Mouse (Mus musculus) heart, embryonic 14.5 days (tissue): ENCODE results near the gene Olfr1390. TPM values are rescaled to one million over a fixed set of nuclear protein-coding genes. Genes with fewer than 3 reads are reported as not detected.
"Not testable (repeated sequence)": the region's sequence is repeated elsewhere in the genome, so short reads cannot be mapped to it uniquely, and the experiment has no call there.

Experiments
- ATAC-seq: fragments of 200-750 bp; cut with Nextera tagmentation; 2 replicates; pipeline ENCODE4 v1.8.0; 2017; ENCODE audit warnings: low read depth, moderate TSS enrichment; ENCODE audit not compliant: insufficient number of reproducible peaks, insufficient read depth, low FRiP score
- H3K27ac ChIP-seq, 2 experiments: fragments of 200-500 bp in 1 of 2; fragments of 300-500 bp in 1 of 2; sonication (generic) in 1 of 2; replicated peaks in 1 of 2; 2 replicates each; pipeline ENCODE4 v1.5.1; 2012 to 2014; ENCODE audit warnings: low read depth in 2 of 2, low read length in 2 of 2, control low read depth in 1 of 2, mild to moderate bottlenecking in 1 of 2, mixed read lengths in 1 of 2; ENCODE audit not compliant: control insufficient read depth in 1 of 2, insufficient read depth in 1 of 2
- H3K27me3 ChIP-seq: fragments of 300-500 bp; sonication (generic); 2 replicates; pipeline ENCODE4 v1.6.1; 2014; ENCODE audit warnings: mild to moderate bottlenecking, low read length, control low read depth; ENCODE audit not compliant: control insufficient read depth, insufficient read depth
- H3K36me3 ChIP-seq: fragments of 300-500 bp; sonication (generic); 2 replicates; pipeline ENCODE4 v1.6.1; 2014; ENCODE audit warnings: mild to moderate bottlenecking, control low read depth, low read length, mixed read lengths; ENCODE audit not compliant: control insufficient read depth, insufficient read depth
- H3K4me1 ChIP-seq, 2 experiments: fragments of 200-500 bp in 1 of 2; fragments of 300-500 bp in 1 of 2; sonication (generic) in 1 of 2; 2 replicates each; pipeline ENCODE4 v1.6.1; 2012 to 2014; ENCODE audit warnings: low read length in 2 of 2, control low read depth in 1 of 2, mixed read lengths in 1 of 2; ENCODE audit not compliant: control insufficient read depth in 2 of 2, insufficient read depth in 2 of 2
- H3K4me2 ChIP-seq: fragments of 300-500 bp; sonication (generic); 2 replicates; pipeline ENCODE4 v1.6.1; 2014; ENCODE audit warnings: mild to moderate bottlenecking, low read length
- H3K4me3 ChIP-seq, 2 experiments: fragments of 200-500 bp in 1 of 2; fragments of 300-500 bp in 1 of 2; sonication (generic) in 1 of 2; 2 replicates each; pipeline ENCODE4 v1.5.1; 2012 to 2014; ENCODE audit warnings: low read length in 2 of 2, mild to moderate bottlenecking in 2 of 2, control low read depth in 1 of 2, low read depth in 1 of 2, moderate library complexity in 1 of 2; ENCODE audit not compliant: control insufficient read depth in 1 of 2, insufficient read depth in 1 of 2
- H3K9ac ChIP-seq: fragments of 300-500 bp; sonication (generic); 2 replicates; pipeline ENCODE4 v1.6.1; 2014; ENCODE audit warnings: mild to moderate bottlenecking, low read length
- H3K9me3 ChIP-seq: fragments of 300-500 bp; sonication (generic); 2 replicates; pipeline ENCODE4 v1.6.1; 2016; ENCODE audit warnings: low read length, control low read depth; ENCODE audit not compliant: control insufficient read depth
- WGBS: fragments of 180-500 bp; shearing (Covaris S2); extraction: QIAGEN DNeasy Blood & Tissue Kit; methylation state at CpG from one replicate; pipeline ENCODE4 v1.1.7; 2014; 5-methylcytosine and 5-hydroxymethylcytosine counted together
- polyA plus RNA-seq: library from polyadenylated mRNA; unstranded; fragments of >200 nt; fragmentation: Nextera tagmentation; extraction: Ambion mirVana; gene quantifications from 2 replicates; pipeline ENCODE4 v1.2.1, GENCODE M21; 2014

Olfr1390 gene
- not detected in 2 replicates for polyA plus RNA-seq

DNA sequence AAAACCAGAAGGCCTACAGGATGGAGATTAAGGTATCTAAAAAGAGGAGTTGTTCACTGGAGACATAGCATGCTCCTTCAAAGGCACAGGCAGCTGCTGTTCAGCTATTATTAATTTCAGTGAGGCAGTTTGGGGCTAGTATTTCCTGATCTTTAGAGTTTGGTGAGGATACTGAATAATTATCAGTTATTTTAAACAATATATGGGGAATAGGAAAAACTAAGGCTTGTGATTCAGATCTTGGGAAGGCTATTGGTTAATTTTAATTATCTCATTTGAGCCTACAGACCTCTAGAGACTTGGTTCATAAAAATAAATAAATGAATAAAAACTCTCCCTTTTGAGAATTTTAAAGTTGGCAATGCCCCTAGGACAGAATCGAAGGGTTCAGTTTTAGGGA, at the start of gene Olfr1390:
Gene Olfr1390, plus strand, starts transcription at position 301 of the 400 bp plus-strand sequence.
- no peak within 1 kb of the TSS for H3K27ac ChIP-seq
- no peak within 1 kb of the TSS for H3K9ac ChIP-seq
- no peaks in the 10 kb centered on the region for H3K36me3 ChIP-seq
- H3K4me1 ChIP-seq, result no peaks in the 10 kb centered on the region
- no peaks in the 10 kb centered on the region for H3K9me3 ChIP-seq
- WGBS, result 71% methylated on average over 1 of the region's 1 CpGs
- no peak for ATAC-seq
- no peak within 1 kb of the TSS for H3K4me2 ChIP-seq
- no peaks in the 10 kb centered on the region for H3K27me3 ChIP-seq
- H3K4me3 ChIP-seq, result no peak within 1 kb of the TSS

DNA sequence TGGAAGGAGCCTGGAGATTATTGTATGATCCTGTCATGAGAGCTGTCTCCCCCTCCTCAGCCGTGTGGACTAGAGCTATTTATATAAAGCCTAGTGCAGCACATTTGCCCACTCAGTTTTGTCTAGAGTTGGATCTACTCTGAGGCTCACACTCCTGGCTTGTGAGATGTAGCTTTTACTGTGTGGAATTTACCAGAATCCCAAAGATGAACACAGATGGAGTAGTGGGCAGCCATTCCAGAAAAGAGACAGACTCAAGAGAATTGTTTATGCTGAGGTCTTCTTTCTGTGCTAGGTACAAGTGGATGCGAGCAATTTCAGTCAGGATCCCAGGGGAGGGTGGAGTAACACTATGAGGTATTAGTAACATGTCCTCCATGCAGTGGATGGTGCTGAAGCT, 47.7 kb upstream of the Olfr1390 start:
- 61% methylated on average over 2 of the region's 2 CpGs for WGBS
- no peaks in the 10 kb centered on the region for H3K4me1 ChIP-seq
- no peak for ATAC-seq
- no peak overlapping the region for H3K27ac ChIP-seq
- H3K4me3 ChIP-seq, result no peak overlapping the region
- H3K36me3 ChIP-seq, result no peaks in the 10 kb centered on the region
- H3K9me3 ChIP-seq, result no peaks in the 10 kb centered on the region
- no peak overlapping the region for H3K9ac ChIP-seq
- H3K4me2 ChIP-seq, result no peak overlapping the region
- H3K27me3 ChIP-seq, result no peaks in the 10 kb centered on the region

DNA sequence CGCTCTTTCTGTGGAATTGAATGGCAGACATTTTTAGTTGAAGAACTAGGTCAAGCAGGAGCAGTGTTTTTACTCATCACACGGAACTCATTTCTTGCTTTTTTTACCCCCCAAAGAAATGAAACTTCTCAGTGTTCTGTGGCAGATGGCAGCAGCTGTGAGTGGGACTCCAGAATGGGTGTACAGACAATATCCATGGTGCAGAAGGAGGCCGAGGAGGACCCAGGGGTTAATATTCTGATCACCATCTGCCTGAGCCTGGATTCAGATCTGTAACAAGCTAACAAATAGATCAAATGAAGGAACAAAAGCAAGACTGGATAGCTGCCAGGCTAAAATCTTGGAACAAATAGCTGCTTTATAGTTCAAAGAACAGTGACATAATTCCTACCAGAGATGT, 42.2 kb upstream of the Olfr1390 start:
- Histone ChIP-seq H3K4me1 (no peaks in the 10 kb centered on the region), H3K36me3 (no peaks in the 10 kb centered on the region), H3K27ac (no peak overlapping the region), H3K27me3 (no peaks in the 10 kb centered on the region), H3K9ac (no peak overlapping the region), H3K4me3 (no peak overlapping the region), H3K4me2 (no peak overlapping the region), H3K9me3 (no peaks in the 10 kb centered on the region)
- 70% methylated on average over 3 of the region's 3 CpGs for WGBS
- ATAC-seq, result no peak

DNA sequence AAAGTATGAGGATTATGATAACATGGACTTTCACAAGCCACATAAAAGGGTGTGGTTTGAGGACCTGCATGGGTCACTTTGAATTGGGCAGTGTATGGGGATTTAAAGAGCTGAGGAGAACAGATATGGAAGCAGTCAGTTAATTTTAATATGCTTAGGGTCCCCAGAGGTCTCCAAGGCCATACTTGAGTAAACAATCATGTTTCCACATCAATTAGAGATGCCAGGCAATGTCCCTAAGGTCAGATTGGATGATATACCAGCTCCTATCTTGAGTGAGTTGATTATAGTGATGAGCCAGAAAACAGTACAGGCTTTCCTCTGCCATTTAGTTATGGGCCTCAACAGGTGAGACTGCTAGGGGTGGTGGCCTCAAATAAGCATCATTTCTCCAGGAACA, 30.5 kb upstream of the Olfr1390 start, which contains the start of gene Olfr10:
Gene Olfr10, plus strand, starts transcription at position 301 of the 400 bp plus-strand sequence.
- H3K4me1 ChIP-seq, result no peaks in the 10 kb centered on the region
- ATAC-seq, result no peak
- no peak within 1 kb of the TSS for H3K9ac ChIP-seq

DNA sequence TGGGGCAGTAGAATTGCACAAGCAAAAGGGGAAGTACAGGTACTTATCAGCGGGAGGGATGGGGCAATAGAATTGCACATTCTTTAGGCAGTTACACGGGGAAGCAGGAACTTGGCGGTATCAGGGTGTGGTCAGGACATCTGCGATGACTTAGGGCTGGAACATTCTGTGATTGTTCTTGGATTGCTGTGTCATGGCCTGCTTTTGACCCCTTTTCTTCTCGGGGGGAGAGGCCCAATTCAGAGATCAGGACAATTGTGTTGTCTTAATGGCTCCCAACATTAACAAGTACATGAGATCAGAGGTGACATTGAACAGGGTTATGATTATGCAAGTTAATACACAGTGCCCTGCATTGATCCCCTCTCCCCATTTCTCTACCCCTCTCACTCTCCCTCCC, 26.4 kb upstream of the Olfr1390 start:
- H3K36me3 ChIP-seq, H3K27me3 ChIP-seq, H3K27ac ChIP-seq, H3K4me3 ChIP-seq, H3K9me3 ChIP-seq, H3K9ac ChIP-seq, H3K4me1 ChIP-seq, H3K4me2 ChIP-seq, ATAC-seq: not testable (repeated sequence)
- 73% methylated on average over 5 of the region's 5 CpGs for WGBS

More for the DNA sequence above, 30.5 kb upstream of the Olfr1390 start, which contains the start of gene Olfr10:
- Histone ChIP-seq H3K36me3 (no peaks in the 10 kb centered on the region), H3K27me3 (no peaks in the 10 kb centered on the region), H3K4me3 (no peak within 1 kb of the TSS), H3K4me2 (no peak within 1 kb of the TSS), H3K27ac (no peak within 1 kb of the TSS), H3K9me3 (no peaks in the 10 kb centered on the region)

DNA sequence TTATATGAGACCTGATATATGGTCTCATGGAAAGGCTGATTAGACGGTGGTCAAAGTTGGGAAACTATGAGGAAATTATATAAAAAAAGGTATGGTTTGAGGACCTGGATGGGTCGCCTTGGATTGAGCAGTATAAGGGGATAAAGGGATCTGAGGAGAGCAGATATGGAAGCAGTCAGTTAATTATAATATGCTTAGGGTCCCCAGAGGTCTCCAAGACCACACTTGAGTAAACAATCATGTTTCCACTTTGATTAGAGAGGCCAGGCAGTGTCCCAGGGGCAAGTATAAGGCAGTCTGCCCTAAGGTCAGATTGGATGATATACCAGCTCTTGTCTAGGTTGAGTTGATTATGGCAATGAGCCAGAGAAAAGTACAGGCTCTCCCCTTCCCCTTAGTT, 12.5 kb upstream of the Olfr1390 start, which contains the start of gene Olfr1391:
Gene Olfr1391, plus strand, starts transcription at position 301 of the 400 bp plus-strand sequence.
- Histone ChIP-seq H3K27me3 (no peaks in the 10 kb centered on the region), H3K9ac (no peak within 1 kb of the TSS), H3K4me1 (no peaks in the 10 kb centered on the region), H3K4me3 (no peak within 1 kb of the TSS), H3K9me3 (no peaks in the 10 kb centered on the region), H3K4me2 (no peak within 1 kb of the TSS), H3K36me3 (no peaks in the 10 kb centered on the region), H3K27ac (no peak within 1 kb of the TSS)
- no peak for ATAC-seq
- 66% methylated on average over 2 of the region's 2 CpGs for WGBS

DNA sequence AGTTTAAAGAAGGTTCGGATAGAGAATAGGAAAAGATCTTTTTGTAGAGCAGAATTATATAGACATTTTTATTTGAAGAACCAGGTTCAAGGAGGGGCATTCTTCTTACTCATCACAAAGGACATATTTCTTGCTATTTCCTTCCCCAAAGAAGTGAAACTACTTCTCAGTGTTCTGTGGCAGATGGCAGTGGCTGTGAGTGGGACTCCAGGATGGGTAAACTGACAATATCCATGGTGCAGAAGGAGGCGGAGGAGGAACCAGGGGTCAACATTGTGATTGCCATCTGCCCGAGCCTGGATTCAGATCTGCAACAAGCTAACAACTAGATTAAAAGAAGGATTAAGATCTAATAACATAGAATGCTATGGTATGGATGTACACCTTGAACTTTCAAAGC, 8.3 kb upstream of the Olfr1390 start:
- Histone ChIP-seq H3K4me1 (no peaks in the 10 kb centered on the region), H3K4me2 (no peak overlapping the region), H3K9ac (no peak overlapping the region), H3K9me3 (no peaks in the 10 kb centered on the region), H3K36me3 (no peaks in the 10 kb centered on the region), H3K27ac (no peak overlapping the region), H3K27me3 (no peaks in the 10 kb centered on the region), H3K4me3 (no peak overlapping the region)
- ATAC-seq, result no peak
- 70% methylated on average over 3 of the region's 3 CpGs for WGBS

DNA sequence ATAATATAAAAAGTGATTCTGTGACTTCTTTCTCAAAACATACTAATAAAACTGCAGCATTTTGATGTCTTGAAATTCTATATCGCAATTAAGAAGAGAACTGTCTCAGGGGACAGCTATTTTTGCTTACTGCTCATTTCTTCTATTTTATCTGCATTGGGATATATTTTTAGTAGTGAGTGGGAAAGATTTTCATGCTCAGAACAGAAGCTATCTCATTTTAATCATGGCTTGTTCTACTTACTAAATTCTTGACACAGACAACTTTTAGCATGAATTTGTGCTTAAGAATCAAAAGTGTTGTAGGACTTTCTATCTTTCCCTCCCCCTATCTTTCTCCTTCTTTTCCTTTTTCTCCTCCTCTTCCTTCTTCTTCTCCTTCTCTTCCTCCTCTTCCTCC, 5.3 kb upstream of the Olfr1390 start:
- H3K36me3 ChIP-seq, result no peaks in the 10 kb centered on the region
- no peak overlapping the region for H3K4me3 ChIP-seq
- H3K4me2 ChIP-seq, result no peak overlapping the region
- ATAC-seq, result no peak
- no peak overlapping the region for H3K27ac ChIP-seq
- H3K4me1 ChIP-seq, result no peaks in the 10 kb centered on the region
- H3K27me3 ChIP-seq, result no peaks in the 10 kb centered on the region
- no peak overlapping the region for H3K9ac ChIP-seq
- H3K9me3 ChIP-seq, result no peaks in the 10 kb centered on the region
- 48% methylated on average over 1 of the region's 1 CpGs for WGBS
